Mouse (Mus musculus) layer of hippocampus, postnatal 25 days (tissue): ENCODE data around the gene Alpl. TPM values are rescaled to one million over a fixed set of nuclear protein-coding genes. Genes with fewer than 3 reads are reported as not detected.

Experiments
- DNase-seq, 2 experiments: peaks; one replicate each; pipeline ENCODE4 v3.0.0; 2022; ENCODE audit warnings: mixed read lengths in 2 of 2, low spot score in 1 of 2; ENCODE audit errors: extremely low spot score in 1 of 2
- total RNA-seq, 2 experiments: library from RNA; stranded (reverse); gene quantifications; 2 replicates each; pipeline ENCODE4 v1.2.3; 2021

The Alpl gene
- total RNA-seq, 2 experiments from 2014 or later = 4.9 to 6.4 TPM

- DNase-seq = no peak
Observed at GRCm38 (mm10) chr4:137697156-137697885, 98.9 kb downstream of the Alpl start.

DNA sequence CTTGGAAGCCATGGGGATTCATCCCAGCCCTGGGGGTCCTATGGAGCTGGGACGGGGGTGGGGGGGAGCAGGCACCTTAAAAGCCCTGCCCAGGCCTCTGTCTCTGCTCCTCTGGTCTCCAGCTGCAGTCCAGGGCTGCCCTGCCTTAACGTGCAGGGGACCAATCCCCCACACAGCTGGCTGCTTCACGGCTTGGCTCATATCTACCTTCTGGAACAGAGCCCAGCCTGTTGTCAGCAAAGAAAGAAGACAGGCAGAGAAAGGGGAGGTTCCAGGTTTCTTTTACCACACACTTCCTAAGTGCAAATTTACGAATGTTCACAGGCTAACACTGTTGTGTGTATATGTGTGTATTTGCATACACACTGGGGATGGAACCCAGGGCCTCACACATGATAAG is 100.3 kb downstream of the Alpl start:
- DNase-seq = no peak

DNA sequence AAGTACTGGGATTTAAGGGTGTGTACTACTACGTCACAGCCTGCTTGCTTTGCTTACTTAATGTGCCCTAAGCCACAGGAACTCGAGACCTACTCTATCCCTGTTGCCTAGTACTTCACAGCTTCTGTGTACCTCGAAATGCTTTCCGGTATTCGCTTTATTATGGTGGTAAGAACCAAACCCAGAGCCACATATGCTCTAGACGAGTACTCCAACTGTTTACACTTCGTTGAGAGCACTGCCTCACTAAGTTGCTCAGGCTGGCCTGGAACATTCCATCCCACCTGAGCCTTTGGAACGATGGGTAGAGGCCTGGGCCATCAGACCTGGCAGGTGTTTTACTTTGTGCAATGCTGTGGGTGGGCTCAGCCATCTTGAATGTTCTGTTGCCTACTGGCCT is 100.9 kb downstream of the Alpl start:
- no peak for DNase-seq

- DNase-seq = no peak
Observed at GRCm38 (mm10) chr4:137692107-137692902, 103.9 kb downstream of the Alpl start.

Other genes with a start within 250 kb of the Alpl start
- not detected for gene Ldlrad2, start 221.8 kb downstream of the Alpl start, total RNA-seq
- 100 to 1,000 TPM; 105 to 147 TPM for gene Usp48, start 202.6 kb downstream of the Alpl start, total RNA-seq
- 100 to 1,000 TPM; 263 to 285 TPM for gene Rap1gap, start 131.7 kb downstream of the Alpl start, total RNA-seq
- 10 to 100 TPM; 50.3 to 52.3 TPM for gene Ece1, start 65.9 kb upstream of the Alpl start, total RNA-seq
- gene Eif4g3, start 196.6 kb upstream of the Alpl start, total RNA-seq = 100 to 1,000 TPM; 135 to 160 TPM